Mouse (Mus musculus): ENCODE measurements around the gene Iqcf5. TPM values are rescaled to one million over a fixed set of nuclear protein-coding genes. Genes with fewer than 3 reads are reported as not detected.
"Not testable (repeated sequence)": the region's sequence is repeated elsewhere in the genome, so short reads cannot be mapped to it uniquely, and the experiment has no call there.

Gene Iqcf5
- polyA plus RNA-seq, 1 experiment = not detected

DNA sequence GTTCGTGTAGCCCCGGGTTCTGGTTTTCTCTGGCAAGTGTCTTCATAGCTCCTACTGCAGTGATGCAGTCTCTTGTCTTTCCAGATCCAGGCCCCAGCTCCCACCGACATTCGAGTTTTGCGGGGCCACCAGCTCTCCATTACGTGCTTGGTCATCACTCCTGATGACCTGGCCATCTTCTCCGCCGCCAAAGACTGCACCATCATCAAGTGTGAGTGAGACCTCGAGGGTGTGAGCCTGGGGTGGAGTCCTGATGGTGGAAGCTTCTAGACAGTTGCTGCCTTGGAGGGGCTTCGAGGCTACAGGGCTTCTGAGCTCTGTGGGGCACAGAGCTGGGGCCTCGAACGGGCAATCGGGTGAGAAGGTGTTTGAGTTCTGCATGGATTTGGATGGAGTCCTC lies 32.7 kb upstream of the Iqcf5 start:
- Histone ChIP-seq H3K27me3 (ENCODE audit: control insufficient read depth, insufficient read depth, low read length) (no peaks in the 10 kb centered on the region), H3K36me3 (ENCODE audit: control insufficient read depth, insufficient read depth, low read length) (peaks cover 38% of the 10 kb centered on the region), H3K4me1 (ENCODE audit: control insufficient read depth, insufficient read depth, insufficient read length, low read length) (peaks cover 5% of the 10 kb centered on the region; the same call in 1 of the 2 replicates), H3K4me3 (ENCODE audit: low read depth, low read length) (no peak overlapping the region), H3K27ac (ENCODE audit: insufficient read depth, low read depth, low read length) (no peak overlapping the region)
- no peak for TF ChIP-seq POLR2A (IDR thresholded peaks at IDR 0.05; ENCODE audit: low read depth, low read length)
- TF ChIP-seq CTCF (IDR thresholded peaks at IDR 0.05; ENCODE audit: extremely low read depth, insufficient read length, insufficient replicate concordance, low read depth, low read length) = no peak
- 94% methylated on average over 13 of the region's 13 CpGs for WGBS

DNA sequence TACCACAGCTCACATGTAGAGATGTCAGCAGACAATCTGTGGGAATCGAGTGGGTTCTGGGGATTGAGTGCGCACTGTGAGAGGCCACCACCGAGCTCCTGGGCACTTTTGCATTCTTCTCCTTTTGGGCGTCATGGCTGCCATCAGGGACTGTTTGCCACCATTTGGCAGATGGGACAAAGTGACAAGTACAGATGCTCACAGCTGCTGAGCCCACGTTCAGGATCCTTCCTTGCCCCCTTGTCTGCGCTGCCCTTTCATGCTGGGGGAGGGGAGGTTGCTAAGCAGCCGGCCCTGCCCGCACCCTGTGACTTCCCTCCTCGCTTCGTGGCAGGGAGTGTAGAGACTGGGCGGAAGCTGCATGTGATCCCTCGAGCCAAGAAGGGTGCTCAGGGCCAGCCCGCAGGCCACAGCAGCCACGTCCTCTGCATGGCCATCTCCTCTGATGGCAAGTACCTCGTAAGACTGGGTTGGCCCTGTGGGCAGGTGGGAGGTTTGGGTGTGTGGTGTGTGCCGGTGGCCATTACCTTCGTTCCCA lies 31.7 kb upstream of the Iqcf5 start:
- TF ChIP-seq POLR2A (IDR thresholded peaks at IDR 0.05; ENCODE audit: low read depth, low read length) = no peak
- TF ChIP-seq CTCF (IDR thresholded peaks at IDR 0.05; ENCODE audit: extremely low read depth, insufficient read length, insufficient replicate concordance, low read depth, low read length) = no peak
- no peak overlapping the region for H3K27ac ChIP-seq (ENCODE audit: insufficient read depth, low read depth, low read length)
- no peak overlapping the region for H3K4me3 ChIP-seq (ENCODE audit: low read depth, low read length)
- H3K27me3 ChIP-seq (ENCODE audit: control insufficient read depth, insufficient read depth, low read length) = no peaks in the 10 kb centered on the region
- 88% methylated on average over 17 of the region's 17 CpGs for WGBS
- peaks cover 5% of the 10 kb centered on the region; the same call in 1 of the 2 replicates for H3K4me1 ChIP-seq (ENCODE audit: control insufficient read depth, insufficient read depth, insufficient read length, low read length)
- H3K36me3 ChIP-seq (ENCODE audit: control insufficient read depth, insufficient read depth, low read length) = peaks cover 38% of the 10 kb centered on the region

DNA sequence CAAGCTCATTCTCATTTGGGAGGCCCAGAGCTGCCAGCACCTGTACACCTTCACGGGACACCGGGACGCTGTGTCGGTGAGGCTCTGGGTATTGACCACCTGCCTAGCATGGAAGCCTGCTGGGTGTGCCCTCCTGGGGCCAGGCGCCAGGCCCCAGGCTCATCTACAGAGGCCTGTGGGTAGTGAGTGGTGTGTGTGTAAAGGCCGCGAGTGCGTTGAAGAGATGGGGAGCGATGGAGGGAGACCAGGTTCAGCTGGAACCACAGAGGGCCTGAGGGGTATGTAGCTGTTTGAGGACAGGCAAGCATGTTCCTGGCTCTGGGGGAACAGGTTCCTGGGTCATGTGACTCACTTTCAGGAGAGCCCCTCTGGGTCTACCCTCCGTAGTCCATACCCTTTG lies 31.2 kb upstream of the Iqcf5 start:
- H3K4me1 ChIP-seq (ENCODE audit: control insufficient read depth, insufficient read depth, insufficient read length, low read length) = peaks cover under 1% of the 10 kb centered on the region; the same call in 1 of the 2 replicates
- no peak for TF ChIP-seq CTCF (IDR thresholded peaks at IDR 0.05; ENCODE audit: extremely low read depth, insufficient read length, insufficient replicate concordance, low read depth, low read length)
- TF ChIP-seq POLR2A (IDR thresholded peaks at IDR 0.05; ENCODE audit: low read depth, low read length) = no peak
- H3K27me3 ChIP-seq (ENCODE audit: control insufficient read depth, insufficient read depth, low read length) = no peaks in the 10 kb centered on the region
- WGBS = 94% methylated on average over 10 of the region's 10 CpGs
- H3K4me3 ChIP-seq (ENCODE audit: low read depth, low read length) = no peak overlapping the region
- H3K36me3 ChIP-seq (ENCODE audit: control insufficient read depth, insufficient read depth, low read length) = peaks cover 38% of the 10 kb centered on the region
- no peak overlapping the region for H3K27ac ChIP-seq (ENCODE audit: insufficient read depth, low read depth, low read length)

DNA sequence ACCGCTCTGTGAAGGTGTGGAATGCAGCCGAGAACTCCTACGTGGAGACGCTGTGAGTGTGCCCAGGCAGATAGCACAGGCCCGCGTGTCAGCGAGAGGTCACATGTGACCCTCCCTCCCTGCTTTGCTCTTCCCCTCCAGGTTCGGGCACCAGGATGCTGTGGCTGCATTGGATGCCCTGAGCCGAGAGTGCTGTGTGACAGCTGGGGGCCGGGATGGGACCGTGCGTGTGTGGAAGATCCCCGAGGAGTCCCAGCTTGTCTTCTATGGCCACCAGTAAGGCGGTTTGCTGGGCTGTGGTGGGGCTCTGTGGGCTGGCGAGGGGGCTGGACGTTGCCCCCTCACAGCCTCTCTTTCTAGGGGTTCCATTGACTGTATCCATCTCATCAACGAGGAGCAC lies 30.8 kb upstream of the Iqcf5 start:
- no peak for TF ChIP-seq CTCF (IDR thresholded peaks at IDR 0.05; ENCODE audit: extremely low read depth, insufficient read length, insufficient replicate concordance, low read depth, low read length)
- TF ChIP-seq POLR2A (IDR thresholded peaks at IDR 0.05; ENCODE audit: low read depth, low read length) = no peak
- peaks cover 38% of the 10 kb centered on the region for H3K36me3 ChIP-seq (ENCODE audit: control insufficient read depth, insufficient read depth, low read length)
- H3K27me3 ChIP-seq (ENCODE audit: control insufficient read depth, insufficient read depth, low read length) = no peaks in the 10 kb centered on the region

DNA sequence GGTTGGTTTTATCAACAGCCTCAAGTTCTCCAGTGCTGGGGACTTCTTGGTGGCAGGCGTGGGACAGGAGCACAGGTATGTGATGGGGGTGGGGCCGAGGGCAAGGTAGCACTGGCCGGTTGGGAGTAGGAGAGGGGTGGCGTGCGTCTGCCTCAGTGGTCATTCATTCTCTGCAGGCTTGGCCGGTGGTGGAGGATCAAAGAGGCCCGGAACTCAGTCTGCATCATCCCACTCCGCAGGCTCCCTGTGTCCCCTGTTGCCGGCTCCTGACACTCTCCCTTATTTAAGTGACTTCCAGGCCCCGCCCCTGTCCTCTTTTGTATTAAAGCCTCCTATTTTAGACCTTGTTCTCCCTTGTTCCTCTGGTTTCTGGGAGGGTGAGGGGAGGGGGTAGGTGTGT lies 29.3 kb upstream of the Iqcf5 start:
- Histone ChIP-seq H3K36me3 (ENCODE audit: control insufficient read depth, insufficient read depth, low read length) (peaks cover 38% of the 10 kb centered on the region), H3K4me3 (ENCODE audit: low read depth, low read length) (no peak overlapping the region), H3K27ac (ENCODE audit: insufficient read depth, low read depth, low read length) (no peak overlapping the region), H3K27me3 (ENCODE audit: control insufficient read depth, insufficient read depth, low read length) (no peaks in the 10 kb centered on the region), H3K4me1 (ENCODE audit: control insufficient read depth, insufficient read depth, insufficient read length, low read length) (no peaks in the 10 kb centered on the region)
- 91% methylated on average over 10 of the region's 10 CpGs for WGBS
- no peak for TF ChIP-seq CTCF (IDR thresholded peaks at IDR 0.05; ENCODE audit: extremely low read depth, insufficient read length, insufficient replicate concordance, low read depth, low read length)
- TF ChIP-seq POLR2A (IDR thresholded peaks at IDR 0.05; ENCODE audit: low read depth, low read length) = no peak

More for the DNA sequence above, 30.8 kb upstream of the Iqcf5 start:
- Histone ChIP-seq H3K27ac (ENCODE audit: insufficient read depth, low read depth, low read length) (no peak overlapping the region), H3K4me3 (ENCODE audit: low read depth, low read length) (no peak overlapping the region), H3K4me1 (ENCODE audit: control insufficient read depth, insufficient read depth, insufficient read length, low read length) (no peaks in the 10 kb centered on the region)
- WGBS = 92% methylated on average over 17 of the region's 17 CpGs

DNA sequence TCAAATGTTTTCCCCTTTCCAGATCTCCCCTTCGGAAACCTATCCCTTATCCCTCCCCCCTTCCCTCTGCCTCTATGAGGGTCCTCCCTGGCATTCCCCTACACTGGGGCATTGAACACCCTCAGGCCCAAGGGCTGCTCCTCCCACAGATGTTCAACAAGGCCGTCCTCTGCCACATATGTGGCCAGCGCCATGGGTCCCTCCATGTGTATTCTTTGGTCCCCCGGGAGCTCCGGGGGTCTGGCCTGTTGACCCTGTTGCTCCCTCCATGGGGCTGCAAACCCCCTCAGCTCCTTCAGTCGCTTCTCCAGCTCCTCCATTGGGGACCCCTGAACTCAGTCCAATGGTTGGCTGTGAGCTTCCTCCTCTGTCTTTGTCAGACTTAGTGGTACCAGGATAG lies 26.8 kb upstream of the Iqcf5 start:
- H3K4me1 ChIP-seq (ENCODE audit: control insufficient read depth, insufficient read depth, insufficient read length, low read length); H3K27ac ChIP-seq (ENCODE audit: insufficient read depth, low read depth, low read length); H3K27me3 ChIP-seq (ENCODE audit: control insufficient read depth, insufficient read depth, low read length); H3K4me3 ChIP-seq (ENCODE audit: low read depth, low read length): not testable (repeated sequence)
- H3K36me3 ChIP-seq (ENCODE audit: control insufficient read depth, insufficient read depth, low read length) = peaks cover 30% of the 10 kb centered on the region
- 89% methylated on average over 6 of the region's 6 CpGs for WGBS

DNA sequence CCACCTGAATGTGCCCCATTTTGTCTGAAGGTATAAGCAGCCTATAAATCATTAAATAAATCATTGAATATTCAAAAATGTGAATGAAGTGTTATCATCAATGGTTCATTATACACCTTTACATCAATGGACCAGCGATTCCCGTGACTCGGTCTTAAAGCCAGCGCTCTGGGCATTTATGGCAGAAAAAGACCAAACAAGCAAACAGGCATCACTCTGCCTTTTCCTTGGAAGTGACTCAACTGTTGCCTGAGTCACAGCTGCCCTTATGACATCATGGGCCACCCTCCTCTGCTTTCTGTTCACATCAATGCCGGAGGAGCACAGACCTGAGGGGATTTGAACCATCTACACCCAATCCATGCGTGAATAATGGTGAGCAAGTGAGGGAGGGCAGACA lies 14.7 kb upstream of the Iqcf5 start, which contains the start of gene Iqcf1:
Gene Iqcf1, plus strand, starts transcription at position 301 of the 400 bp plus-strand sequence.
- Histone ChIP-seq H3K27ac (ENCODE audit: insufficient read depth, low read depth, low read length) (no peak within 1 kb of the TSS), H3K27me3 (ENCODE audit: control insufficient read depth, insufficient read depth, low read length) (no peaks in the 10 kb centered on the region), H3K4me1 (ENCODE audit: control insufficient read depth, insufficient read depth, insufficient read length, low read length) (no peaks in the 10 kb centered on the region), H3K4me3 (ENCODE audit: low read depth, low read length) (no peak within 1 kb of the TSS), H3K36me3 (ENCODE audit: control insufficient read depth, insufficient read depth, low read length) (no peaks in the 10 kb centered on the region)
- WGBS = 92% methylated on average over 6 of the region's 6 CpGs
- TF ChIP-seq POLR2A (IDR thresholded peaks at IDR 0.05; ENCODE audit: low read depth, low read length) (no peak), CTCF (IDR thresholded peaks at IDR 0.05; ENCODE audit: extremely low read depth, insufficient read length, insufficient replicate concordance, low read depth, low read length) (no peak)

Measured in small intestine, adult 2 months (tissue).